Mouse (Mus musculus) embryonic fibroblast, embryonic 13.5 days (primary cell): ENCODE results near the gene Cep57l1. TPM values are rescaled to one million over a fixed set of nuclear protein-coding genes. Genes with fewer than 3 reads are reported as not detected.

Experiments
- H3K27ac ChIP-seq: 2 replicates; pipeline ENCODE4 v1.5.1; 2012; ENCODE audit warnings: low read length, control low read depth, inconsistent platforms; ENCODE audit not compliant: insufficient read depth
- H3K4me1 ChIP-seq: 2 replicates; pipeline ENCODE4 v1.6.1; 2011; ENCODE audit warnings: low read length; ENCODE audit not compliant: control insufficient read depth, insufficient read depth
- H3K4me3 ChIP-seq: 2 replicates; pipeline ENCODE4 v1.5.1; 2011; ENCODE audit warnings: mild to moderate bottlenecking, control low read depth, low read length; ENCODE audit not compliant: insufficient read depth
- CTCF ChIP-seq: IDR thresholded peaks from 2 replicates; pipeline ENCODE4 v1.5.1; 2011; ENCODE audit warnings: mild to moderate bottlenecking, control low read depth, low read length, moderate library complexity, borderline replicate concordance; ENCODE audit not compliant: insufficient read depth
- POLR2A ChIP-seq: IDR thresholded peaks from 2 replicates; pipeline ENCODE4 v1.6.1; 2011; ENCODE audit warnings: low read depth, mild to moderate bottlenecking, control low read depth, low read length, moderate library complexity
- polyA plus RNA-seq: library from polyadenylated mRNA; stranded (reverse); fragments of >200 nt; gene quantifications from 2 replicates; pipeline ENCODE4 v1.2.4, GENCODE M21; 2011; ENCODE audit warnings: low read depth; ENCODE audit not compliant: missing spikeins, insufficient read length

Cep57l1 gene
- polyA plus RNA-seq, 1 experiment, result 17.8 TPM

DNA sequence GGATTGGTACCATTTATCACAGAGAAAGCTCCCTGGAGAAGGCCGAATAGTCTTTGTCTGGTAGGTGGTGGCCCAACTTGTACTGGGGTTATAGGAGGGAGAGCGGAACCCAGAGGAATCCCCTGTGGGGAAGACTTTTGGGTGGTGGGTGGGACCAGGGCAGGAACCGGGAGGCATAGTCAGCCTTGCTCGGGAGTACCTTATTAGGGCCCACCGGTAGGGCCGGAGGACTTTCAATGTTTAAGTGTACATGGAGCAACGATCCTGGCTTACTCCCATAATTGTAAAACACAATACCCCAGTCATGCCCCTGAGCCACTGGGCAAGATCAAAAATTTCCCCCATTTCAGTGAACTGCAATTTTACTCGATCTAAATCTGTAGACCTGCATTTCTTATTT is 12.4 kb downstream of the Cep57l1 start:
- no peak for TF ChIP-seq CTCF
- no peak for TF ChIP-seq POLR2A
- H3K4me3 ChIP-seq, result no peak overlapping the region

DNA sequence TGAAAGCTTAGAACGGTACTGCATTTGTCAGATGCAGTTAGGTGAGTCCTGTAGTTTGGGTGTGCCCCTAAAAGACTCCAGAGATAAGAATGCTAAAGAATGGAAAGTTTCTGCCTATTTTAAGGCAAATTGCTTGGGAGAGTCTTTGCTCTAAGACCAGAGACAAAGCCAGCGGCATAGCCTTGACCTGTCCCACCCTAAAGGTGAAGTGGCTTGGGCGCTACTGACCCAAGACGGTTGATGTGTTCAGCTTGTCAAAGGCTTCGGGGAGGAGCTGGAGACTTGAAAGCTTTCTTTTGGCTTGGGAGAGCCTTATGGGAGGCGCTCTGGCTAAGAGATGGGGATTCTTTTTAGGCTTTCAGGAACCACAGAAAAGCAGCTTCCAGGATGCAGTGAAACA is 17.3 kb downstream of the Cep57l1 start:
- TF ChIP-seq CTCF (no peak), POLR2A (no peak)

More for the DNA sequence above, 12.4 kb downstream of the Cep57l1 start:
- Histone ChIP-seq H3K4me1 (no peaks in the 10 kb centered on the region), H3K27ac (no peak overlapping the region)

DNA sequence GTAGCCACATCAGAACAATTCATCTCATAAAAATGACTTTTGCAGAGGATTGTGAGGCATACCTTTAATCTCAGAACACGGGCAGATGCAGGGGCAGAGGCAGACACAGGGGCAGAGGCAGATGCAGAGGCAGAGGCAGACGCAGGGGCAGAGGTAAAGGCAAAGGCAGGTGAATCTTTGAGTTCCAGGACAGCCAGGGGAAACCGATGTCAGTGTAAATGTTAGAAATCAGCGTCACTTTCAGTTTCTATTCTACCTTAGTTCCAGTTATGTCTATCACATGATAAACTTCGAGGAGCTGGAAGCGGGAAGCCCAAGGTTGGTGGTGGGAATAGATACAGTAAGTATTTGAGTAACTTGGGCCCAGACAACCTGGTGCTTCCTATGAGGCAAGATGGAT is 42.4 kb downstream of the Cep57l1 start:
- no peak for TF ChIP-seq CTCF
- no peak for TF ChIP-seq POLR2A
- no peak overlapping the region for H3K27ac ChIP-seq
- no peaks in the 10 kb centered on the region for H3K4me1 ChIP-seq
- H3K4me3 ChIP-seq, result no peak overlapping the region

More for the DNA sequence above, 17.3 kb downstream of the Cep57l1 start:
- H3K4me1 ChIP-seq, result no peaks in the 10 kb centered on the region
- no peak overlapping the region for H3K4me3 ChIP-seq
- no peak overlapping the region for H3K27ac ChIP-seq

- TF ChIP-seq CTCF (no peak), POLR2A (no peak)
- Histone ChIP-seq H3K4me3 (no peak overlapping the region), H3K4me1 (no peaks in the 10 kb centered on the region), H3K27ac (no peak overlapping the region)
Measured at GRCm38 (mm10) chr10:41766280-41766679, 43.4 kb downstream of the Cep57l1 start.

GRCm38 (mm10) chr10:41765586-41765985 is 44.1 kb downstream of the Cep57l1 start:
- Histone ChIP-seq H3K27ac (no peak overlapping the region), H3K4me3 (no peak overlapping the region), H3K4me1 (no peaks in the 10 kb centered on the region)
- TF ChIP-seq CTCF (no peak), POLR2A (no peak)

- TF ChIP-seq CTCF, result no peak
- Histone ChIP-seq H3K27ac (no peak overlapping the region), H3K4me3 (no peak overlapping the region), H3K4me1 (no peaks in the 10 kb centered on the region)
Measured at GRCm38 (mm10) chr10:41763741-41764385, 45.8 kb downstream of the Cep57l1 start.

- Histone ChIP-seq H3K4me1 (no peaks in the 10 kb centered on the region), H3K4me3 (no peak overlapping the region), H3K27ac (no peak overlapping the region)
- TF ChIP-seq CTCF (no peak), POLR2A (no peak)
Measured at GRCm38 (mm10) chr10:41760866-41761265, 48.8 kb downstream of the Cep57l1 start.

DNA sequence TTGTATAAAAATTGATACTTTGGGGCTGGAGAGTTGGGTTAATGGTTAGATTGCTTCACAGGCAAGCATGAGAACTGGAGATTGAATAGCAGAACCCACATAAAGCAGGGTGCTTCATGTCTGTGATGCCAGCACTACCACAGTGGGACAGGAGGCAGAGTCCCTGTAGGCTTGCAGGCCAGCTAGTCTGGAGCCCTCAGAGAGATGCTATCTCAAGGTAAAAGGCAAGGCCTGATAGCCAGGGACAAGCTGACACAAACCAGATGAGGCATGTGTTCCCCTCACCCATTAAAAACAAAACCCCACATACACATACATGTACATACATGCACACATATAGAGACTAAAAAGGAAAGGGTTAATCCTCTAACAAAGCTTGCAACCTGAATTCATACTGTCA is 51.6 kb downstream of the Cep57l1 start:
- H3K4me1 ChIP-seq, result no peaks in the 10 kb centered on the region
- no peak overlapping the region for H3K27ac ChIP-seq
- no peak overlapping the region for H3K4me3 ChIP-seq
- TF ChIP-seq CTCF (no peak), POLR2A (no peak)

GRCm38 (mm10) chr10:41757226-41757625 is 52.4 kb downstream of the Cep57l1 start:
- TF ChIP-seq CTCF (no peak), POLR2A (no peak)
- H3K4me1 ChIP-seq, result no peaks in the 10 kb centered on the region
- H3K4me3 ChIP-seq, result no peak overlapping the region
- no peak overlapping the region for H3K27ac ChIP-seq

DNA sequence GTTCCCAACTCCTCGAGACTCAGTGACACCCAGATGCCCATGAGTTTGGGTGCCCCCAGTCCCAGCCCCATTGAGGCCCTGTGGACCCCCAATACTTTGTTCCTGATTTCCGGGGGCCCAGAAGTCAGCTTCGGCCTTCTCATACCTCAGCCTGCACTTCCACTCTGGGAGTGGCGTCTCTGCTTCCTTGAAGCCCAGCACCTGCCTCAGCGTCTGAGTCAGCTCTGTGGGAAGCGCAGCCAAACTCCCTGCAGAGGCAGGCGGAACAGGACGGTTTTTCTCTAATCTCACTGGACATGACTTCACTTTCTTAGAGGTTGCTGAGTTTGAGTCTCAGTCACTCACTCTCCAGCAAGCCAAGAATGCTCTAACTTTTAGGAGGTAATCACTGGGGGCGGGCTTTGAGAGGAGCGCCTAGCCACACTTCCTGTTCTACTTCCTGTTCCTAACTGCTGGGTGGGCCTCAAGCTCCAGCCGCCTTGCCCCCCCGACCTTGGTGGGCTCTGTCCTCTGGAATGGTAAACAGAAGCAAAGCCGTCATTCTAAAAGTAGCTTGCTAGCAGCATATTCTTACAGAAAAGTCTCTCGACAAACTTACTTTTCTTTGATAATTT is 57.7 kb downstream of the Cep57l1 start:
- no peak overlapping the region for H3K4me3 ChIP-seq
- no peaks in the 10 kb centered on the region for H3K4me1 ChIP-seq
- H3K27ac ChIP-seq, result no peak overlapping the region
- TF ChIP-seq CTCF, result no peak
